Mouse (Mus musculus) retina, postnatal 7 days (tissue): ENCODE results near the gene Eral1.
"Not testable (repeated sequence)": the region's sequence is repeated elsewhere in the genome, so short reads cannot be mapped to it uniquely, and the experiment has no call there.

Experiments
- DNase-seq: peaks from one replicate; pipeline ENCODE4 v3.0.0-alpha.2; 2012; ENCODE audit warnings: low read depth, low spot score

Gene Eral1

DNA sequence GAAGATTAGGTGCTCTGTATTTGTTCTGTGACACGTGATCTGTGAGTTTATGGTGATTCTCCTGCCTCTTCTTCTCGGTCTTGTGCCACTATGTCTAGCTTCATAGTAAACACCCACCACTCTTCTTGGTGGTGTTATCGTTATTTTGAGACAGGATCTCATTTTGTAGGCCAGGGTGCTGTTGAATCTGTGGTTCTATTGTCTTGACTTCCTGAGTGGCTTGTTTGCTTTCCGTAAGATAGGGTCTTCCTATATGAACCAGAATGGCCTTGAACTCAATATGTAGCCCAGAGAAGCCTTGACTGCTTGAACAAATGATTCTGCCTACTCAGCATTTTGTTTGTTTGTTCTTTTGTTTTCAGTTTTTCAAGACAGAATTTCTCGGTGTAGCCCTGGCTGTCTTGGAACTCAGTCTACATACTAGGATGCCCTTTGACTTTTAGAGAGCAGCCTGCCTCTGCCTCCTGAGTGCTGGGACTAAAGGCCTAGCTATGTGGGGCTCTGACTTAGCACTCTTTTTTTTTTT lies 7.6 kb upstream of the Eral1 start:
- DNase-seq, result no peak

DNA sequence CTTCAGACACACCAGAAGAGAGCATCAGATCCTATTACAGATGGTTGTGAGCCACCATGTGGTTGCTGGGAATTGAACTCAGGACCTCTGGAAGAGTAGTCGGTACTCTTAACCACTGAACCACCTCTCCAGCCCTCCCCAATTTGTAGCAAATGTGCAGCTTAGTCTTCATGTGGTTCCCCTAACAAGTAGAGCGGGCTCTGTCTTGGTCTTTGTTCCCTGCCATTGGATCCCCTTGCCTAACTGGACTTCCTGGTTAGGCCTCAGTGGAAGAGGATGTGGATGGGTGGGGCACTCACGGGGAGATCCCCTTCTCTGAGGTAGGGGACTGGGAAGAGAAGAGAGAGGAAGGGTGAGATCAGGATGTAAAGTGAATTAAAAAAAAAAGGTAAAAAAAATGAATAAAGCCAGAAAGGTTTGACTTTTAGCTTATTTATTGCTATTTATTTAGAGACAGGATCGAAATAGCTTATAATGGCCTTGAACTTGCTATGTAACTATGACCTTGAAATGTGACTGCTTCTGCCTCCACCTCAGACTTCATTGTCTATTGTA lies 6.8 kb upstream of the Eral1 start:
- DNase-seq, result no peak

- no peak for DNase-seq
Observed at GRCm38 (mm10) chr11:78083595-78083994, 3.4 kb upstream of the Eral1 start.

DNA sequence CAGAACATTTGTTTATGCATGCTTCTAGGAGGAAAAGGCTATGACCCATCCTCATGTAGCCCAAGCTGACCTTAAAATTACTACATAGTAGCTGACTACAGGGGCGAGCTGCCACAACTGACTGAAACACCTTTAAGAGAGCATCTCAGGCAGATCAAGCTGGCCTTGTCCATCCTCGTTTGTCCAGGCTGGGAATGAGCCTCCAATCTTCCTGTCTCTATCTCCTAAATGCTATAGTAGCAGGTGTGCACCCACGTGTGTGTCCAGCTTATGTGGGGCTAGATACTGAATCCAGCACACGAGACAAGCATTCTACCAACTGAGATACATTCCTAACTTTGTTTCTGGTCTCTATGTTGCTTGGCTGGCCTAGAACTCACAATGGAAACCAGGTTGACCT lies 5.5 kb downstream of the Eral1 start:
- DNase-seq, result no peak

DNA sequence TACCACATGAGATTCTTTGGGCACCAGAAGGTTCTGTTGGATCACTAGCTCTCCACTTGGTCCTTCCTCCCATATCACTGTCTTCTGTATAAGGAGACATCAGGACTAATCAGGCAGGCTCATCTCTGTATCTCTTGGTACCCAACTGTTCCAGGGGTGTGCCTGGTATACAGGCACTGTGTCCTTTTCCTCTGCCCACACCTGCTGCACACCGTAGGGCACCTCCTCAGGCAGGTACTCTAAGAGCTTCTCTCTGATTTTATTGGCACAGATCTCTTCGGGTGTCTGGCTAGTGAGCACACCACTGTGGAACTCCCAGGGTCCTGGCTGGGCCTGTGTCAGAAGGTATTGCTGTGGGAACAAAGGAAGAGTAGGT lies 5.9 kb downstream of the Eral1 start:
- DNase-seq, result no peak

DNA sequence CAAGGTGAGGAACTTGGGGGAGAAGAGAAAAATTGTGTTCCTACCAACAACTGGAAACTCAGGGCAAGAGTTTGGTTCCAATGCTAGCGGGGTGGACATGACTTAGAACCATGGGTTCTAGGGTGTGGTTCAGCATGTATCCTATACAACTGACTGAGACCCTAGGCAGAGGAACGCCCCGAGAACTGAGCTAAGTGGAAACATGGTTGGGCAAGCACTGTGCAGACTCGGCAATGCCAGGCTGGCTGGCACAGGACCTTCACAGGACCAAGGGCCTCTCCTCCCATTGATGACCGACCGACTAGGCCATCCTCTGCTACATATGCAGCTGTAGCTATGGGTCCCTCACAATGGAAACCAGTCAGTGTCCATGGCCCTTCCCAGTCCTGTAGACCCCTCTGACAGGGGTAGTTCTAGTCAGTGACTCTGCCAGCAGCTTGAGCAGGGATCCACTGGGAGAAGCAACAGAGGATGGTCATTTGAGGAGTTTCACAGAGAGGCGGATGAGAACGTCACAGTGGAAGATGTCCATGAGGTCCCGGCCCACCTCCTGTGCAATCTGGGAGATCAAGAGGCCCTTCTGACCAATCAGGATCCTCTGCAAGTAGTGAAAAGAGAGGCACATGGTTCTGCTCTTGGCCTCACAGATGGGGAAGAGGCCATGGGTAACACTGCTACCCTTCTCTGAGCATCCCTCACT lies 6.5 kb downstream of the Eral1 start:
- DNase-seq, result no peak

DNA sequence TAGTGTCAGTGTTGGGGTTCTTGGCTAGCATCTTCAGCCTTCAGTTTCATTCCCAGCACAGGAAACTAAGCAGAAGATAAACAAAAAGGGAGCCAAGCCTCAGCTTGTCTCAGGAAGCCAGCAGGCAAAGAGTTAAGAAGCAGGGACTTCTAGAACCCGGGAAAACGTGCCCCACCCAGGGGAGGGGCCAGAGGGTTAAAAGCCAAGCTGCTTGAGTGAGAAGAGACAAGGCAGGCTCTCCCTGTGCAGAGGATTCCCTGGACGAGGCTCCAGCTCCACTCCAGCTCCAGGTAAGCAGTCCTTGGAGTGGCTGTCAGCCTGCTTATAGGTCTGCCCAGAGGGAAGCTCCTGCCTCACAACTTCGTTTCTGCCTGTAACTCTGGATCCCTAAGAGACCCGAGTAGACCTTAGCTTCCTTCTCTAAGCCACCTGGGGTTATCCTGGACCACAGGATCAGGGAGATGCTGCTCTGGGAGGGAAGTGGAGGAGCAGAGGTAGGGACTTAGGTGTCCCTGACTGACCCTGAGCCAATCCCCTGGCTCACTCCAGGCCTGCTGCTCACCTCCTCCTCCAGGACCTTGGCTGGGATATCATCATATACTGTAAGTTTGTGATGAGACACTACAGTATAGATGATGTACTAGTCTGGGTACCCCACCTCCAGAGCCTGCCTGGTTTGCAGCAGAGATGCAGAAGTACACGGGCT lies 7.6 kb downstream of the Eral1 start:
- no peak for DNase-seq

- DNase-seq, result no peak
Observed at GRCm38 (mm10) chr11:78071938-78072337, 8.2 kb downstream of the Eral1 start.

GRCm38 (mm10) chr11:78069646-78070045 lies 10.5 kb downstream of the Eral1 start:
- DNase-seq, result no peak

- no peak for DNase-seq
Observed at GRCm38 (mm10) chr11:78069130-78069529, 11.1 kb downstream of the Eral1 start.

DNA sequence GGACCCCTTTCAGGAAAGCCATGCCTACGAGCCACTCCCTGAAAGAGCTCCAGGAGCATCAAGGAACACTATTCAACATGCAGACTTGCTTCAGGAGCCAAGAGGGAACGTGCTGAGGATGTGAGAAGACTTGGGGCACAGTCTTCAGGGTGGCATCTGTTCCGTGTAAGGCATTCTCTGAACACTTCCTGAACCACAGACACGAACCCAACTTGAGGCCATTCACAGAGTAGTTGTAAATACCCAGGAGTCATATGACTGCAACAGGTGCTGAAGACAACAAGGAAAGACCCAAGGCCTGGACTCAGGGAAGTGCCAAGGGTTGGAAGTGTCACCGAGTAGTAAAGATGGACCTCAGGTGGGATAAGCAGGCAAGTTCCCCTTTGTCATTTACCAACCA lies 12.6 kb downstream of the Eral1 start:
- DNase-seq, result no peak

DNA sequence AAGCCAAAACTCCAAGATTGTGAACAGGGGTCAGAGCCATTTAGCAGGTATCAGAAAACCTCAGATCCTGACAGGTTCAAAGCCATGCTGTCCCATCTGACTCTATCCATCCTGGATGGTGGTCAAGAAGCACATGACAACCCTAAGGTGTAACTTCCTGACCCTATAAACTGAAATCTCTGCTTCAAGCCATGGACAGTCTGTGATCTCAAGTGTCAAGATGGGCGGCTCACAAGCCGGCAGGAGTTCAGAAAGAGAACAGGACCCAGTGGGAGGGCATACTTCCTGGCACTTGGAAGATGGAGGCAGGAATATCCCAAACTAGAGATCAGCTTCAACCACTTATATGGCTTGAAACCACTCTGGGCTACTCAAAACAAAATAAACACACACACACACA lies 13.5 kb downstream of the Eral1 start:
- DNase-seq, result no peak

DNA sequence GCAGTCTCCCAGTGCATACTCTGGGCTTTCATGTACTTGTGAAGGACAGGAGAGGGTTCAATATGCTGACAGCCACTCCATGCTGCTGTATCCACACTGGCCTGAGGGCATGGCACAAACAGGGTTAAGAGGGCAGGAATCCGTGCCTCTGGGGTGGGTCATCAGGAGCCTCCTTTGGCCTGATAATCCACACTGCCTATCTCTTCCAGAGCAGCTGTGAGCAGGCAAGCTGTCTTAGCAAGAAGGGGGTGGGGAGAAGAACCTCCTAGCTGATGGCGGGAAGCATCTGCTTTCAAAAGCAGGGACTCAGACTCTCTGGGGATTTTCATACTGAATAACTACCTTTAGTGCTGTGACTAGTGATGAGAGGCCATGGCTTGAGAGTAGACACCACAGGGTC lies 14.3 kb downstream of the Eral1 start:
- no peak for DNase-seq

GRCm38 (mm10) chr11:78062563-78062962 lies 17.6 kb downstream of the Eral1 start:
- no peak for DNase-seq

DNA sequence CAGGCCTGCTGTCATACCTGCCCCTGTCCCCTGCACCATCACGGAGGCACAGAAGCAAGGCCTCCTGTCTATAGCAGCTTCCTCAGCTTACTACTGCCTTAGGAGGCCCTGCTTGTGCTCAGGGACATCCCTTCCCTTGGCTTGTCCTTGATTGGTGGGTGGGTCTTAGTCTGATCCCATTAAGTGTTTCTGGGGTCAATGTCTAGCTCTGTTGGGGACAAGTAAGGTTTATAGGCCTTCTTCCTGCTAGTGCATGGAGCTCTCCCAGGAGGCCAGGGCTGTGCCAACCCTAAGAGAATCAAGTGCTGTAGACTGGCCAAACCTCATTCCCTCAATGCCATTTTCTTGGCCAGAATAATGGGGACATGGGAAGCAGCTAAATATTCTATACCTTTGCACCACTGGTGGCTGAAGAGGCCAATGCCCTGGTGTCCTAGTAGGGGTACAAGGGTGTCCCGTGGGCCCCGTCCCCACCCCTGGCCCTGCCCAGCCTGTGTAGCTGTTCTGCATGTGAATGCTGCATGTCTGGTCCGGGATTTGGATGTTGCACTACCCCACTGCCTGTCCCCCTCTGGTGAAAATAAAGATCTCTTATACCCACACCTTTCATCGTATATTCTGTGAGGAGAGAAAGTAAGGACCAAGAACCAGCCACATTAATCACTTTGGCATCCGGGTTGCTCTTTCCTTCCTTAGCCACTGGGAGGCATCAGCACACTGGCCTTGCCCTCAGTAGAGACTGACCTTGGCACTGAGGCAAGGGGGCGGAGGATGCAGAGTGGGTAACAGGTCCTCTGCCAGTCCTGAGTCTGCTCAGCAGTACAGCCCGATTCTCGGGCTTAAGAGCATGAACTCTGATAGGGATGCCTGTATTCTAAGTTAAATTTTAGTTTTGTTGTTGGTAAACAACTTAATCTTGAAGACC lies 20.1 kb downstream of the Eral1 start:
- peak; percentile 49 for DNase-seq

- peak; percentile 19 for DNase-seq
Observed at GRCm38 (mm10) chr11:78056946-78057345, 23.2 kb downstream of the Eral1 start.

DNA sequence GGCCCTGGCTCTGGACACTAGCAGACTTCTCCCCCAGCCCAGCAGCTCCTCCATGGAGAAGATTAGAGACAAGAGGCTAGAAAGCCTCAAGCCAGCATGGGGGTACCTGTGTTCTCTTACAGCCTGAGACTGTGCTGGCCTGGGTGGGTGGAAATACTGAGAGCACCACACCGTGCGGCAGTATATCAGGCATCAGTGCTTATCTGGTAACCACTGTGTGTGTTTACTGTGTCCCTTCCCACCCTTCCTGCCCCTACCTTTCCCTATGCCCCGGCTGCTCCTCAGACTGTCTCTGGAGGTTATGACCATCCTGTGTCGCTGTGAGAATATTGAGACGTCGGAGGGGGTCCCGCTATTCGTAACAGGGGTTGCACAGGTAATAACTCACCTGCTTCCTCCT lies 27.1 kb downstream of the Eral1 start:
- DNase-seq, result no peak

- DNase-seq, result not testable (repeated sequence)
Observed at GRCm38 (mm10) chr11:78048637-78049036, 31.5 kb downstream of the Eral1 start.

DNA sequence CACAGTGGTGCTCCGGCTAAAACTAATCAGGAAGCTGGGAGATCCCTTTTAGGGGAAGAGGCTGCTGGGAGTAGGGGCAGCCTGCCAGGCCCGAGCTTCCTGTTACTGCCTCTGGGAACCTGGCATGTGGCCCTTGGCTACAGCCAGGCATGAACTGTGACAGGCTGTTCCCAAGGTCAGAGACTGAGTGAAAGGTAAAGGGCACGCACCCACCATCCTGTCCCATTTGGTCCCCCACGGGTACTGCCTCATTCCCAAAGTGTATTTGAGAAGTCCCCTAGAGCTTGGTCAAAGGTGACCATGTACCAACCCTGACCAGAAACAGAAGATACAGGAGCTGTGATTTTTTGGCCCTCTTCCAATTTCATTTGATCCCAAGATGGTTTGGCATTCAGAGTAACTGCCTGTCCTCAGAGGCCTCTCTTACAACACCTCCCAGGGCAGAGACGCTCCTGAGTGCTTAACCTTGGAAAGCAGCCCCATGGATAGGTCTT lies 35.4 kb downstream of the Eral1 start:
- DNase-seq, result no peak

GRCm38 (mm10) chr11:78042290-78042870 lies 37.8 kb downstream of the Eral1 start:
- not testable (repeated sequence) for DNase-seq

- DNase-seq, result no peak
Observed at GRCm38 (mm10) chr11:78040878-78041277, 39.3 kb downstream of the Eral1 start.
